Mouse (Mus musculus) CH12.LX (cell line): Measurements from ENCODE around the gene Gna14. TPM values are rescaled to one million over a fixed set of nuclear protein-coding genes. Genes with fewer than 3 reads are reported as not detected.

ENCODE experiments used
- DNase-seq: peaks from one replicate; pipeline ENCODE4 v3.0.0-alpha.2; 2013; ENCODE audit errors: extremely low read depth
- H3K27ac ChIP-seq: 2 replicates; pipeline ENCODE4 v1.5.1; 2012; ENCODE audit warnings: low read depth, mild to moderate bottlenecking, control low read depth, moderate library complexity; ENCODE audit not compliant: insufficient read depth
- H3K27me3 ChIP-seq: replicated peaks from 2 replicates; pipeline ENCODE3; 2012; ENCODE audit warnings: inconsistent platforms
- H3K36me3 ChIP-seq, 2 experiments: replicated peaks in 1 of 2; 2 replicates each; pipeline versions ENCODE3 to v1.6.1; 2012; ENCODE audit warnings: inconsistent platforms in 1 of 2, low read length in 1 of 2, mild to moderate bottlenecking in 1 of 2, mixed read lengths in 1 of 2, moderate library complexity in 1 of 2; ENCODE audit not compliant: control insufficient read depth in 1 of 2, insufficient read depth in 1 of 2
- H3K4me1 ChIP-seq, 2 experiments: 2 replicates each; pipeline ENCODE4 v1.6.1; 2012; ENCODE audit warnings: inconsistent platforms in 1 of 2, moderate library complexity in 1 of 2; ENCODE audit not compliant: insufficient read depth in 2 of 2, control insufficient read depth in 1 of 2
- H3K4me2 ChIP-seq: 2 replicates; pipeline ENCODE4 v1.6.1; 2012; ENCODE audit warnings: low read depth, mild to moderate bottlenecking, control low read depth; ENCODE audit not compliant: poor library complexity, insufficient read depth, severe bottlenecking
- H3K4me3 ChIP-seq, 3 experiments: fragments of 150-350 bp in 1 of 3; sonication (generic) in 1 of 3; replicated peaks in 1 of 3; 2 replicates each; pipeline versions ENCODE3 to v1.5.1; 2011 to 2012; ENCODE audit warnings: low read depth in 2 of 3, low read length in 2 of 3, mild to moderate bottlenecking in 2 of 3, moderate library complexity in 2 of 3, control low read depth in 1 of 3, improper control_type of control experiment in 1 of 3, inconsistent platforms in 1 of 3, mixed read lengths in 1 of 3; ENCODE audit not compliant: poor library complexity in 1 of 3
- H3K79me2 ChIP-seq: replicated peaks from 2 replicates; pipeline ENCODE4 v1.6.1; 2012; ENCODE audit warnings: mild to moderate bottlenecking, moderate library complexity; ENCODE audit not compliant: control insufficient read depth, poor library complexity, insufficient read depth, severe bottlenecking; ENCODE audit errors: extremely low read depth
- H3K9ac ChIP-seq: 2 replicates; pipeline ENCODE4 v1.6.1; 2012; ENCODE audit warnings: low read depth, mild to moderate bottlenecking, control low read depth, moderate library complexity; ENCODE audit not compliant: insufficient read depth
- H3K9me3 ChIP-seq: replicated peaks from 2 replicates; pipeline ENCODE3; 2012; ENCODE audit warnings: low read length, inconsistent platforms, mixed read lengths
- BHLHE40 ChIP-seq: IDR thresholded peaks from 2 replicates; pipeline ENCODE4 v1.6.1; 2011; ENCODE audit warnings: mild to moderate bottlenecking, low read depth, low read length, improper control_type of control experiment
- CTCF ChIP-seq, 2 experiments: IDR thresholded peaks in 1 of 2; conservative IDR thresholded peaks in 1 of 2; 2 replicates each; pipeline ENCODE4 v1.5.1; 2011 to 2012; ENCODE audit warnings: low read depth in 2 of 2, low read length in 2 of 2, improper control_type of control experiment in 1 of 2, inconsistent platforms in 1 of 2, mild to moderate bottlenecking in 1 of 2, moderate library complexity in 1 of 2
- E2F4 ChIP-seq: IDR thresholded peaks from 2 replicates; pipeline ENCODE4 v1.6.1; 2011; ENCODE audit warnings: low read depth, low read length, improper control_type of control experiment; ENCODE audit not compliant: insufficient replicate concordance
- ETS1 ChIP-seq: conservative IDR thresholded peaks from 2 replicates; pipeline ENCODE4 v1.6.1; 2012; ENCODE audit warnings: low read depth, mild to moderate bottlenecking, inconsistent platforms, low read length, improper control_type of control experiment, moderate library complexity
- JUN ChIP-seq: IDR thresholded peaks from 2 replicates; pipeline ENCODE4 v1.6.1; 2011; ENCODE audit warnings: low read depth, mild to moderate bottlenecking, low read length, improper control_type of control experiment, moderate library complexity; ENCODE audit not compliant: insufficient read depth
- JUND ChIP-seq: conservative IDR thresholded peaks from 2 replicates; pipeline ENCODE4 v1.6.1; 2011; ENCODE audit warnings: low read depth, low read length, improper control_type of control experiment
- KAT2A ChIP-seq: IDR thresholded peaks from 2 replicates; pipeline ENCODE4 v1.6.1; 2012; ENCODE audit warnings: low read length, improper control_type of control experiment, inconsistent platforms; ENCODE audit not compliant: insufficient replicate concordance
- MAZ ChIP-seq: IDR thresholded peaks from 2 replicates; pipeline ENCODE4 v1.6.1; 2012; ENCODE audit warnings: low read depth, mild to moderate bottlenecking, inconsistent platforms, low read length, improper control_type of control experiment, moderate library complexity
- MXI1 ChIP-seq: IDR thresholded peaks from 2 replicates; pipeline ENCODE4 v1.6.1; 2011; ENCODE audit warnings: mild to moderate bottlenecking, low read depth, low read length, improper control_type of control experiment
- POLR2A ChIP-seq: IDR thresholded peaks from 2 replicates; pipeline ENCODE4 v1.6.1; 2011; ENCODE audit warnings: low read depth, mild to moderate bottlenecking, improper control_type of control experiment, low read length
- RAD21 ChIP-seq: IDR thresholded peaks from 2 replicates; pipeline ENCODE4 v1.6.1; 2011; ENCODE audit warnings: low read depth, mild to moderate bottlenecking, low read length, improper control_type of control experiment, moderate library complexity
- SMC3 ChIP-seq: IDR thresholded peaks from 2 replicates; pipeline ENCODE4 v1.6.1; 2011; ENCODE audit warnings: low read depth, low read length, improper control_type of control experiment
- TBP ChIP-seq: conservative IDR thresholded peaks from 2 replicates; pipeline ENCODE4 v1.6.1; 2011; ENCODE audit warnings: low read depth, low read length, improper control_type of control experiment
- TCF12 ChIP-seq: IDR thresholded peaks from 2 replicates; pipeline ENCODE4 v1.6.1; 2014; ENCODE audit warnings: low read depth, mild to moderate bottlenecking, inconsistent platforms, low read length, improper control_type of control experiment
- ZNF384 ChIP-seq: IDR thresholded peaks from 2 replicates; pipeline ENCODE4 v1.6.1; 2012; ENCODE audit warnings: low read depth, low read length, improper control_type of control experiment, inconsistent platforms
- dilution Hi-C: fragments of 300-500 bp; cut with MboI; formaldehyde crosslinking; loops from 2 replicates; pipeline ENCODE4 v1.14.3; 2020; ENCODE audit warnings: low sequenced_read_pairs; ENCODE audit not compliant: extremely low pct_unique_long_range_greater_than_20kb, extremely low pct_ligation_motif_present
- in situ Hi-C: fragments of 300-500 bp; cut with MboI; formaldehyde crosslinking; loops from 3 replicates; pipeline ENCODE4 v1.14.3; 2019; ENCODE audit warnings: low sequenced_read_pairs, low pct_ligation_motif_present, low pct_unique_long_range_greater_than_20kb, mixed read lengths
- polyA plus RNA-seq: library from polyadenylated mRNA; unstranded; fragments of >175 nt; gene quantifications from 2 replicates; pipeline ENCODE4 v1.2.1, GENCODE M21; 2012; ENCODE audit warnings: low read depth; ENCODE audit not compliant: insufficient read length
- total RNA-seq, 2 experiments: library from RNA; depleted of rRNA; stranded (reverse); fragments of 300-350 nt in 1 of 2; fragments of >200 nt in 1 of 2; gene quantifications; 2 replicates each; pipeline ENCODE4 v1.2.3; 2012 to 2014

The Gna14 gene
- total and polyA plus RNA-seq, 3 experiments, result 0.08 TPM; not detected in 2

- H3K4me3 ChIP-seq, result no peak overlapping the region
- in situ Hi-C loops, result loop anchor here (25.0 kb wide), 1 partner anchor 517 kb away; no protein-coding TSS in a partner anchor
- dilution Hi-C loops, result no loop called here
- H3K4me1 ChIP-seq, result no peaks in the 10 kb centered on the region
- H3K4me2 ChIP-seq, result no peak overlapping the region
- H3K27ac ChIP-seq, result no peak overlapping the region
- H3K9ac ChIP-seq, result no peak overlapping the region
- TF ChIP-seq SMC3 (no peak), ETS1 (no peak), MAZ (no peak), JUN (no peak), TCF12 (no peak), TBP (no peak), KAT2A (no peak), POLR2A (no peak), E2F4 (no peak), CTCF (conservative IDR thresholded peaks at IDR 0.05 in 1 of 2, IDR thresholded peaks at IDR 0.05 in 1 of 2; ENCODE audit: low read depth in 2 of 2, low read length in 2 of 2) (no peak)
- H3K9me3 ChIP-seq, result peaks cover 7% of the 10 kb centered on the region
- no peak for DNase-seq
- H3K36me3 ChIP-seq, result no peaks in the 10 kb centered on the region
- H3K79me2 ChIP-seq, result no peaks in the 10 kb centered on the region
- H3K27me3 ChIP-seq, result no peaks in the 10 kb centered on the region
These were observed 144.2 kb downstream of the Gna14 start for GRCm38 (mm10) chr19:16579656-16580260.

- in situ Hi-C loops, result loop anchor here (25.0 kb wide), 1 partner anchor 518 kb away; no protein-coding TSS in a partner anchor
- peaks cover 7% of the 10 kb centered on the region for H3K9me3 ChIP-seq
- no peak overlapping the region for H3K27ac ChIP-seq
- no peaks in the 10 kb centered on the region for H3K27me3 ChIP-seq
- no peak overlapping the region for H3K4me2 ChIP-seq
- no peak overlapping the region for H3K9ac ChIP-seq
- H3K36me3 ChIP-seq, result no peaks in the 10 kb centered on the region
- no peaks in the 10 kb centered on the region for H3K79me2 ChIP-seq
- H3K4me1 ChIP-seq, result no peaks in the 10 kb centered on the region
- H3K4me3 ChIP-seq, result no peak overlapping the region
- TF ChIP-seq CTCF (conservative IDR thresholded peaks at IDR 0.05 in 1 of 2, IDR thresholded peaks at IDR 0.05 in 1 of 2; ENCODE audit: low read depth in 2 of 2, low read length in 2 of 2), result no peak
- TF ChIP-seq JUND, result no peak
- TF ChIP-seq ETS1, result no peak
- TF ChIP-seq MXI1, result no peak
- TF ChIP-seq RAD21, result no peak
- TF ChIP-seq ZNF384, result no peak
- no peak for TF ChIP-seq BHLHE40
- TF ChIP-seq, all 38 proteins: peak for 0
- DNase-seq, result no peak
- dilution Hi-C loops, result no loop called here
These were observed 144.9 kb downstream of the Gna14 start for GRCm38 (mm10) chr19:16580501-16580900.
